Mouse (Mus musculus) kidney, postnatal 10 days (tissue): ENCODE measurements around the gene Mrpl2.

Source experiments
- DNase-seq: peaks from one replicate; pipeline ENCODE4 v3.0.0; 2021; ENCODE audit warnings: mixed read lengths

Gene Mrpl2

DNA sequence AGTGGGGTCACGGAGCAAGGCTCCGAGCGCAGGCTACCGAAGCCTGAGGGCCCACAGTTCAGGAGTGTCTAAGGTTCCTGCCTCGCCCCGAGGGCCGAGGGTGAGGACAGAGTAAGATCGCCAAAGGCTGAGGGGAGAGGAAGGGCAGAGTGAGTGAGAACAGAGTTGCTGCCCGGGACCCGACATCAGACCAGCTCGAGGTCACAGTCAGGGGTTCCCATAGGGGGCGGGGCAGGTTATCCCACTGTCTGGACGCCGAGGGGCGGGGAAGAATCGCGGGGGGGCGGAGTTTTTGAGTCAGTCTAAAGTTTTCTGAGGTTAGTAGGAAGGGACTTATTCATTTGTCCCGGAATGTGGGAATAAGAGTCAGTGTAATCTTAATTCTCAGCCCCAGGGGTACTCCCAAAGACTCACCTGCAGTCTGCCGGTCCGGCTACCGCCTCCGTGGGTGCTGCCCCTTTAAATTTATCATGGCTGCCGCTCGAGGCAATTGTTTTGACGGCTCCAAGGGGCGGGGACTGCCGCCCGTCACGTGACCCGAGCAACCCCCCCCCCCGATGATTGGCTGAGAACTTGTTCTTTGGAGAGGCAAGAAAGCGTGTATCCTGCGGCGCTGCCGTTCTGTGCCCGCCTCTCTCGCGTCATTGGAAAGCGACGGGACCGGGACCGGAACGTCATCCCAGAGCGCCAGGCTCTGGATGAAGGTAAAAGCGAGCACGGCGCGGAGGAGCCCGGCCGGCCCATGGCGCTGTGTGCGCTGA is at the start of gene Mrpl2, which contains the start of gene Klc4:
Gene Mrpl2 (plus strand): TSS at position 669 of the 761 bp plus-strand sequence.
Gene Klc4 (minus strand): TSS at position 462 of the 761 bp plus-strand sequence.
- DNase-seq = peak; percentile 99

DNA sequence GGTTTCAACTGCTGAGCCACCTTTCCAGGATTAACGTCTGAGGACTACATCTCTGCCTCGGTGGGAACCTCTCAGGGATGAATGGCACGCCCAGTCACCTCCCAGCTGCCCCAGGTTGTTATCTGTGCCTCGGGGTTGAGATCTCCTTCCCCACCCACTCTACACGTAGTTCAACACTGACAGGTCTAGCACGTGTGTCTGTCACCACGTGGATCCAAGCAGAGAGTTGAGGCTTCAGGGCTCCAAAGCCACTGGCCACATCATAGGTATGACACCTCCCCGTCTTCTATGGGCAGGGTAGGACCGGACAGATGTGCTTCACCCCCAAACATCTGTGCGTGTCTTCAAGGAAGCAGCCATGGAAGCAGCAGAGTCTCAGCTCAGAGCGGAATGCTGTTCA is 48.1 kb upstream of the Mrpl2 start:
- DNase-seq = no peak

- no peak for DNase-seq
Measured at GRCm38 (mm10) chr17:46598963-46599362, 47.1 kb upstream of the Mrpl2 start.

- no peak for DNase-seq
Measured at GRCm38 (mm10) chr17:46600569-46600968, 45.5 kb upstream of the Mrpl2 start.

GRCm38 (mm10) chr17:46602212-46602611 is 43.8 kb upstream of the Mrpl2 start:
- DNase-seq = peak; percentile 74

- no peak for DNase-seq
Measured at GRCm38 (mm10) chr17:46603229-46603628, 42.8 kb upstream of the Mrpl2 start.

DNA sequence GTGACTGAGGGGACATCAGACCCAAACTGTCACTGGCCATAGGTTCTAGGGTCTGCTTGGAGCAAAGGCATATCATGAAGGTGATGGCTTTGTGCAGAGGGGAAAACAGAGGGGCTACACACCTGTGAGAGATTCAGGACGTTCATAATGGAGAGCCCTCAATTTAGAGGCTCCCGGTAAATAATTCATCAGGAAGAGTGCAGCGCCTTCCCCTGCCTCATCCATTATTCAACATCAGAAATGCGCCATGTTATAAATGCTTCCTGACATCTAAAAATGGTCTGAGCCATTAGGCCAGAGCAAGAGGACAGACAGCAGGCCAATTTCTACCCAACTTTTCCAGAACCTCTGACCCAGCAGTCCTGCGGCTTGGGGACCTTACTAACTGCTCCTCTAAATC is 40.9 kb upstream of the Mrpl2 start:
- no peak for DNase-seq

- DNase-seq = no peak
Measured at GRCm38 (mm10) chr17:46605987-46606386, 40.0 kb upstream of the Mrpl2 start.

GRCm38 (mm10) chr17:46609721-46610514 is 36.1 kb upstream of the Mrpl2 start:
- peak; percentile 75 for DNase-seq

GRCm38 (mm10) chr17:46611316-46611715 is 34.7 kb upstream of the Mrpl2 start:
- no peak for DNase-seq

DNA sequence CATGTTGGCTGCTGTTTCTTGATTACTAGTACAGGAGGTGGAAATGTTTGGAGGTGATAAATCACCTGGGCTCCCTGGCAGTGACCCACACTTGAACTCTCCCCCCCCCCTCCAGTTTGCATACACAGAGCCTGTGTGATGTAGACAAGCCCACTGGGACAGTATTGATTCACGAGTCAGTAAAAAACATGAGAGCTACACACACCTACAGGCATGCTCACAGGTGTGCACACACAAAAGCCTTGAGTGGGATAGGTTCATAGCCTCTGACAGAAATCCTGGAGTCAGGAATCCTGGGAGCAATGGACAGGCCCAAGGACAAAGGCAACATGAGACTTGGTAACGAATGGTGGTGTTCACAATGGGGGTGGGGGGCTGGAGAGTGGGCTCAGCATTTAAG is 33.8 kb upstream of the Mrpl2 start:
- DNase-seq = no peak

- peak; percentile 65 for DNase-seq
Measured at GRCm38 (mm10) chr17:46612820-46613219, 33.2 kb upstream of the Mrpl2 start.

DNA sequence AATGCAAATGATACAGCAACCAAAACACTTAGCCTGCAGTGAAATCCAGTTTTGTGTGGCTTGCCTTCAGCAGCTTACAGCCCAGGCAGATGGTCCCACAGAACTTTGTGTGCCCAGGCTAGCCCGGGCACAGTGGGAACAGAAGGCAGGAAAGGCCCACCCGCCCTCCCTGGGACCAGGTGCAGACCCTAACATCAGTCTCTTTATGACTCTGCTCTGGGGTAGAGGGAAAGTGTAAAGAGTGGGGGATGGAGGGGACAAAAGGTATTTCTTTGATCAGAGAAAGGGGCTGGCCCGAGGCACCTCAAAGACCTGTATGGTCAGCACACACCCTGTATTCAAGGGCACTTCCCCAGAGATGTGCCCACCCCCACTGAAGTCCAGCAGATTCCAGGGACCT is 32.8 kb upstream of the Mrpl2 start:
- DNase-seq = no peak

GRCm38 (mm10) chr17:46617799-46618198 is 28.2 kb upstream of the Mrpl2 start:
- no peak for DNase-seq

GRCm38 (mm10) chr17:46618394-46618768 is 27.6 kb upstream of the Mrpl2 start:
- DNase-seq = peak; percentile 32

GRCm38 (mm10) chr17:46618769-46619682 is 27.0 kb upstream of the Mrpl2 start:
- DNase-seq = no peak

GRCm38 (mm10) chr17:46619683-46620357 is 26.2 kb upstream of the Mrpl2 start:
- DNase-seq = no peak

GRCm38 (mm10) chr17:46621324-46621723 is 24.7 kb upstream of the Mrpl2 start:
- DNase-seq = peak; percentile 78

GRCm38 (mm10) chr17:46622269-46622668 is 23.8 kb upstream of the Mrpl2 start:
- no peak for DNase-seq

DNA sequence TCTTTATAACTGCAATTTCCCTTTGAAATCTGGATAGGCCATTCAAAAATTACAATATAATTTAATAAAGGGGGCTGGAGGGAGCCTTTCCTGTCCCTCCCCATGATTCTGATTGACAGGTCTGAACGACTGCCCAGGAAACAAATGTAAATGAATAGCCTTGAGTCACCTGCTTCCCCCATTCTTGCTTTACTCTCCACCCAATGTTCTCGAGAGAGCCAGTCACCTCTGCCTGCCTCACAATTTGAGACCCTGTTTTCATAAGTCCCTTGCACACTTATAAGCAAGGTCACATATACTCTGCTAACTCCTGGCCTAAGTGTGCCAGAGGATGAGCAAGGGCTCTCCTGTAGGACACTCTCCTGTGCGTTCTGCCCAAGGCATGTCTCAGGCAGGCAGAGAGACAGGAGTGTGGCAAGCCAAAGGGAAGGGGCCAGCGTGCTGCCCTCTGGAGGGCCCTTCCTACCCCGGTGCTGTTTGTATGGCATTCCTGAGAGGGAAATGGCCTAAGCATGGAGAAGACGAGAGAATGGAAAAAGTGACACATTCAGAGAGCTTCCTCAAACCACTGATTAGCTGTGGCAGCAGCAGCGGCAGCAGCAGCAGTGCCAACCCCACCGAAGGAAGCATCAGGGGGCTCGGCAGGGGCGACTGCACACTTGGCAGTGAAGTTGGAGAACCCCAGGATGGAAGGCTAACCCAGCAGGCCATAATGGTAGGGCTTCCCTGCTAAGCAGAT is 22.0 kb upstream of the Mrpl2 start:
- DNase-seq = peak; percentile 52

GRCm38 (mm10) chr17:46624598-46624997 is 21.4 kb upstream of the Mrpl2 start:
- no peak for DNase-seq

GRCm38 (mm10) chr17:46627409-46627808 is 18.6 kb upstream of the Mrpl2 start:
- DNase-seq = no peak
